Mouse (Mus musculus) kidney, adult 2 months (tissue): ENCODE data around the gene Cacnb2. TPM values are rescaled to one million over a fixed set of nuclear protein-coding genes. Genes with fewer than 3 reads are reported as not detected.
A peak's percentile ranks its signal among the peaks of the same experiment; 100 is the strongest.

Source experiments
- DNase-seq: peaks from one replicate; pipeline ENCODE4 v3.0.0; 2021
- H3K27ac ChIP-seq: fragments of 200-500 bp; 2 replicates; pipeline ENCODE4 v1.5.1; 2012; ENCODE audit warnings: low read depth, low read length, control low read depth, inconsistent platforms; ENCODE audit not compliant: insufficient read depth
- H3K27me3 ChIP-seq: fragments of 200-500 bp; replicated peaks from 2 replicates; pipeline ENCODE4 v1.6.1; 2012; ENCODE audit warnings: mild to moderate bottlenecking, moderate library complexity, low read length, inconsistent platforms; ENCODE audit not compliant: control insufficient read depth, insufficient read depth
- H3K36me3 ChIP-seq: fragments of 200-500 bp; 2 replicates; pipeline ENCODE4 v1.6.1; 2012; ENCODE audit warnings: mild to moderate bottlenecking, moderate library complexity, low read length, inconsistent platforms; ENCODE audit not compliant: control insufficient read depth, insufficient read depth
- H3K4me1 ChIP-seq: fragments of 200-500 bp; 2 replicates; pipeline ENCODE4 v1.6.1; 2011; ENCODE audit warnings: low read length; ENCODE audit not compliant: control insufficient read depth, insufficient read depth
- H3K4me3 ChIP-seq: fragments of 200-500 bp; 2 replicates; pipeline ENCODE4 v1.5.1; 2011; ENCODE audit warnings: mild to moderate bottlenecking, low read depth, low read length, control low read depth; ENCODE audit not compliant: insufficient read depth
- CTCF ChIP-seq: fragments of 200-500 bp; conservative IDR thresholded peaks from 2 replicates; pipeline ENCODE4 v1.5.1; 2011; ENCODE audit warnings: low read depth, mild to moderate bottlenecking, control low read depth, low read length, moderate library complexity, mixed read lengths; ENCODE audit not compliant: insufficient read depth, insufficient read length
- POLR2A ChIP-seq: fragments of 200-500 bp; IDR thresholded peaks from one replicate; pipeline ENCODE4 v1.6.1; 2011; ENCODE audit warnings: low read depth, low read length, control low read depth
- WGBS: fragments of 180-500 bp; shearing (Covaris S2); methylation state at CpG from one replicate; pipeline ENCODE4 v1.1.7; 2018; 5-methylcytosine and 5-hydroxymethylcytosine counted together
- polyA plus RNA-seq: library from polyadenylated mRNA; depleted of rRNA; stranded (reverse); fragments of >200 nt; gene quantifications from 2 replicates; pipeline ENCODE4 v1.2.3, GENCODE M21; 2012

Gene Cacnb2
- polyA plus RNA-seq, 1 experiment = 1.6 TPM

DNA sequence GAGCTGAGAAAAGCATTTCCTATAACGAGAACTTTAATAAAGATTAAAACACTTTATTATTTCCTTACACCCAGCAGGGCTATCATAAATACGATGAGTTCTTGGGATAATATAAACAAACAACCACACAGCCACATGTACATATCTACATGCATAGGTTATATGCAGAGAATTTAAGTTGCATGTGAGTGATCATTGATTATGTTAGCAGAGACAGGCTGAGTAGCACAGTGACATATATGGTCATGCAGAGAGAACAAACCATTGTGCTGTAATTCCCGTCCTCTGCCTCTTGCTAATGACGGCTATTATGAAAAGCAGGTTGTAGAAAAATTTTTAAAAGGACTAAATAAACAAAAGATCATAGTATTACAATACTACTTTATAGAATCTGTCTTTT lies 53.8 kb downstream of the Cacnb2 start:
- 77% methylated on average over 4 of the region's 4 CpGs for WGBS
- no peaks in the 10 kb centered on the region for H3K4me1 ChIP-seq
- H3K36me3 ChIP-seq = no peaks in the 10 kb centered on the region
- H3K27me3 ChIP-seq = no peaks in the 10 kb centered on the region
- H3K27ac ChIP-seq = no peak overlapping the region
- no peak for TF ChIP-seq POLR2A
- DNase-seq = no peak
- no peak overlapping the region for H3K4me3 ChIP-seq

DNA sequence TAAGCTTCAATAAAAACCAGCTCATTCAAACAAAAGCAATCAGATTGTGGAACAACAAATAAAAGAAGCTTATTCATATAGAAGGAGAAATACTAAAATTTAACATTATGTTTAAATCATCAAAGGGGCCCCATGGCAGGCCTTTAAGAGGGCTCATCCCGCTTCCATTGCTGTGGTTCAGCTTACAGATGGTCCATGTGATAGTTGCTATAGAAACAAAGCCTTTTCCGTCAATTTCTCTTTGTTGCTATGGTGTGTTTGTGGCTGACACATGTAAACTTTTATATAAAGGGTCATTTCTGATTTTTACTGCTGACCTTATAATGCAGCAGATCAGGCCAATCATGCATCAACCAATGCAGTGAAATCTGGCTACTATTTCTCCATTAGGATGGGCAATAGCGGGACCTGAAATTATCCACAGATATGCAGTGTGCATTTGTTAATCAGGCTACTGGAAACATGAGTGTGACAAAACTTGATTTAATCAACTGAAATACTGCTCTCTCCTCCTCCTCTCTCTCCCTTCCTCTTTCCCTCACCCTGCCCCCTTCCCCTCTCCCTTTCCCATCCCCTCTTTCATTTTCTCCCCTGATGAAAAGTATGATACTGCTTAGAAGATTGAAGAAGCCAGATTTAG lies 54.4 kb downstream of the Cacnb2 start:
- no peaks in the 10 kb centered on the region for H3K36me3 ChIP-seq
- no peaks in the 10 kb centered on the region for H3K27me3 ChIP-seq
- H3K27ac ChIP-seq = no peak overlapping the region
- no peak for DNase-seq
- 84% methylated on average over 3 of the region's 3 CpGs for WGBS
- no peak for TF ChIP-seq POLR2A
- TF ChIP-seq CTCF = no peak
- no peak overlapping the region for H3K4me3 ChIP-seq
- H3K4me1 ChIP-seq = no peaks in the 10 kb centered on the region

DNA sequence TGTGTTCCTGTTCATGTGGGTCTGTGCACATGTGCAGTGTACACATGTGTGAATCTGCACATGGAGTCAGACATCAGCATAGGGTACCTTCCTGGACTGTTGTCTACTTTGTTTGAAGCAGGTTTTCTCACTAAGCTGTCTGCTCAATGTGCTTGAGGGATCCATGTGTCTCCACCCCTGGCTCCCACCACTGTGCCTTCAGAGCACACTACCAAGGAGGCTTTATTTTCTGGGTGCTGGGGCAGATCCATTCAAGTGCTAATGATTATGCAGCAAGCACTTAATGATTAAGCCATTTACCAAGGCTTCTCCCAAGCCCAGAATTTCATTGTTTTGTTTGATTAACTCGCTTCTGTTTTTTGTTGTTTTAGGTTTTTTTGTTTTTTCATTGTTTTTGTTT lies 62.3 kb downstream of the Cacnb2 start:
- TF ChIP-seq POLR2A (no peak), CTCF (no peak)
- Histone ChIP-seq H3K4me3 (no peak overlapping the region), H3K4me1 (no peaks in the 10 kb centered on the region), H3K27ac (no peak overlapping the region), H3K27me3 (no peaks in the 10 kb centered on the region), H3K36me3 (no peaks in the 10 kb centered on the region)
- WGBS = 38% methylated on average over 1 of the region's 1 CpGs
- DNase-seq = peak; percentile 5

DNA sequence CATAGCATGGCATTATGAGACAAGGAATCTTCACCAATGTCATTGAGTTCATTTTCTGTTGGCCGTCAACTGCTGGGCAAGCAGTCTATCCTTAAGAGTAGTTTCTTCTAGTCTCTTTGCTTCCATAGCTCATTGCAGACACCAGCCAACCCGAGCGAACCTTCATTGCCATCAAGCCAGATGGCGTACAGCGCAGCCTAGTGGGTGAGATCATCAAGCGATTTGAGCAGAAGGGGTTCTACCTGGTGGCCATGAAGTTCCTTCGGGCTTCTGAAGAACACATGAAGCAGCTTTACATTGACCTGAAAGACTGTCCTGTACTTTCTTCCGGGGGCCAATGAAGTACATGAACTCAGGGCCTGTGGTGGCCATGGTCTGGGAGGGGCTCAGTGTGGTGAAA lies 69.2 kb downstream of the Cacnb2 start:
- no peaks in the 10 kb centered on the region; the same call in 1 of the 2 replicates for H3K4me1 ChIP-seq
- H3K36me3 ChIP-seq = no peaks in the 10 kb centered on the region
- WGBS = 98% methylated on average over 8 of the region's 8 CpGs
- no peak for DNase-seq
- no peak overlapping the region for H3K4me3 ChIP-seq
- H3K27ac ChIP-seq = no peak overlapping the region
- no peaks in the 10 kb centered on the region for H3K27me3 ChIP-seq
- TF ChIP-seq CTCF (no peak), POLR2A (no peak)

DNA sequence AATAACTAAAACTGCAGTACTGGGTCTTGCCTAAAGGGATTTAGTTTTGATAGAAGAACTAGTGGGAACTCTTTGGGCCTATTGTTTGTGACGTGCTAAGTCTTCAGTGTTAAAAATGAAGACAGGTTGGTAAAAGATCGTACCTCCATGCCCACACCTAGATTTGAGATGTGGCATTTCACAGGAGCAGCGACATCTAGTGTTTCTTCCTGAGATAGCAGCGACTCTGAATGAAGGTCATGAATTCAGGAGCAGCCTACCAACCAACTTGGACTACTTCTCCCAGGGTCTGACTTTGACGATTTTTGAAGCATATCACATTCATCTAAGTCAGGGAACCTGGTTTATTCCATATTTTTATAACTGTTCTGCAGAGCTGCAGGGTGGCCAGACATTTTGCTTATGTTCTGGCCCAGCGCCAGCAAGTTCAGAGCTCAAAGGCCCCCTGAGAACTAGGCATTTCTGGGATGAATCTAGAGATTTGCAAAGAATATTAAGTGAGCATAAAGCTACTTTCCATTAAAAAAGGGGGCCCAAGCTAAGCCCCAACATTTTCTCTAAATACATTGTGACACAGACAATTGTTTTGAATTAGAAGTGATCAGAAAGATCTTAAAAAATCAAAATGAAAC lies 74.1 kb downstream of the Cacnb2 start:
- no peak overlapping the region for H3K27ac ChIP-seq
- no peaks in the 10 kb centered on the region for H3K36me3 ChIP-seq
- peak; percentile 53 for DNase-seq
- H3K4me3 ChIP-seq = no peak overlapping the region
- 21% methylated on average over 6 of the region's 6 CpGs for WGBS
- no peaks in the 10 kb centered on the region; the same call in 1 of the 2 replicates for H3K4me1 ChIP-seq
- H3K27me3 ChIP-seq = no peaks in the 10 kb centered on the region
- TF ChIP-seq CTCF = peak; percentile 58
- TF ChIP-seq POLR2A = no peak

DNA sequence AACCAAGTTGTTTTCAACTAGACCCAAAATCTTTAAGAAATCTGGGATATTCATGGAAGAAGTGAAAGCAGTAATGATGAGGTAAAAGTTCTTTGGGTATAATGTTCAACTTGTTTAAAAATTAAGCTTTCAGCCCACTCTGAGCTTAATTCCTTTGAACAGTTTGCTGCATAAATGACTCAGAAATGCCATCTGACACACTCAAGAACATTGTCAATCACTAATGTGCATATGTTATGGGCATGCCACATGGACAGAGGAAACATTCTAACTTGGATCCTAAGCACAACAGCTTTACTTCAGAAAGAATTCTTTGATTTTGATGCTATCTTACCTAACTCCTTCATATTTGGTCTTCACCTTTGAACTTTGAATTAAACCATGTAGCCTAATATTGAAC lies 81.3 kb downstream of the Cacnb2 start:
- H3K4me1 ChIP-seq = no peaks in the 10 kb centered on the region
- H3K27me3 ChIP-seq = no peaks in the 10 kb centered on the region
- H3K36me3 ChIP-seq = no peaks in the 10 kb centered on the region
- H3K4me3 ChIP-seq = no peak overlapping the region
- TF ChIP-seq POLR2A = no peak
- TF ChIP-seq CTCF = no peak
- DNase-seq = no peak
- H3K27ac ChIP-seq = no peak overlapping the region

DNA sequence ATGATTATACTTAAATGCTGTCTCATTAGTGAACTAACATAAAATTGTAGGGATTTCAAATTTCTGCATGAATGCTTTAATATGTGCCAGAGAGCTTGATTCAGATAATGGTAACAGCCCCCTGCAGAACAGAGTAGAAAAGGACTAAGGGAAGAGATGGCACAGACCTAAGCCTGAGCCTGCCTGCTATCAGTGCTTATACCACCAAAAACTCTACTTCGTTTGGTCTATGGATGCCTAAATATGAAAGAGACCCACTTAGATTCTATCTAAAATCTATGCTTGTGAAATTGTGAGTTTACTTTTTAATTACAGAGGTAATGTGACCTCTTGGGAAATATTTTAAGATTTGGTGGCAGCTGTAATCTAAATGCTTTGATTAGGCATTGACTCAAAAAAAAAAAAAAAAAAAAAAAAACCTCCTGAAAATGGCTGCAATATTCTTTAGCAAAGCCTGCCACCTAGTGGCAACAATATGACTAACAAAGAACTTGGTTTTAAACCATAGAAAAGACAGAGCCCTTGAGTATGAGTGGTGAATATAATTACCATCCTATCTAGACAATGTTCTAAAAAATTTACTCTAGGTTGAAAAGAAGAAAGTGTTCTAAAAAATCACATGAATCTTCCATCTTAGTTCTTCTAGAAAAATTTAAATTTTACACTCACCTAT lies 100.2 kb downstream of the Cacnb2 start:
- WGBS = 92% methylated on average over 1 of the region's 1 CpGs
- H3K27ac ChIP-seq = no peak overlapping the region

More for the DNA sequence above, 100.2 kb downstream of the Cacnb2 start:
- Histone ChIP-seq H3K4me3 (no peak overlapping the region), H3K27me3 (no peaks in the 10 kb centered on the region), H3K4me1 (no peaks in the 10 kb centered on the region), H3K36me3 (no peaks in the 10 kb centered on the region)
- no peak for TF ChIP-seq POLR2A
- no peak for TF ChIP-seq CTCF
- peak; percentile 58 for DNase-seq
